In genomic region chr13:39376269-39376668, GRCm38 (mm10) we compare ENCODE assay signal across 26 mouse cellular contexts.
DNase-seq lines count a peak whose midpoint lies in the region; ATAC-seq and TF ChIP-seq lines count a peak whose summit lies in the region.
"Had no signal": no experiment of that assay in that cellular context is flagged by ENCODE, and none has a peak within 500 bp of the region (broad histone marks: within the 10 kb centered on the region; RNA-seq: fewer than 3 reads in every experiment).

No protein-coding gene starts in this region.

- H3K4me3 ChIP-seq in liver, adult 2 months (ENCODE audit: insufficient read depth, low read depth, low read length), result no peak overlapping the region
- H3K4me3 ChIP-seq in liver, postnatal 0 days (ENCODE audit: low read depth, low read length), result no peak overlapping the region
- no peak overlapping the region for H3K4me3 ChIP-seq in lung, postnatal 0 days (ENCODE audit: low read depth, low read length)
- H3K4me3 ChIP-seq in lung, adult 2 months (replicated peaks; ENCODE audit: extremely low read depth, low read depth, low read length), result no peak overlapping the region
- no peak overlapping the region for H3K4me3 ChIP-seq in limb, embryonic 10.5 days
- H3K4me3 ChIP-seq: embryonic facial prominence, embryonic 13.5 days; gastrocnemius, adult 2 months; hindbrain, embryonic 12.5 days; hindbrain, embryonic 15.5 days had no signal

- H3K9ac ChIP-seq in liver, adult 2 months (ENCODE audit: low read depth, low read length), result no peak overlapping the region
- no peak overlapping the region for H3K9ac ChIP-seq in liver, postnatal 0 days (replicated peaks)
- H3K9ac ChIP-seq in lung, postnatal 0 days (replicated peaks; ENCODE audit: low read depth), result no peak overlapping the region
- H3K9ac ChIP-seq: embryonic facial prominence, embryonic 13.5 days; forebrain, postnatal 0 days; hindbrain, embryonic 12.5 days; hindbrain, embryonic 15.5 days had no signal

- H3K4me1 ChIP-seq in liver, adult 2 months (ENCODE audit: control insufficient read depth, insufficient read depth, low read length), result no peaks in the 10 kb centered on the region; the same call in 1 of the 2 replicates
- H3K4me1 ChIP-seq in liver, postnatal 0 days (ENCODE audit: insufficient read depth), result no peaks in the 10 kb centered on the region
- no peaks in the 10 kb centered on the region for H3K4me1 ChIP-seq in lung, postnatal 0 days (ENCODE audit: insufficient read depth, low read depth, low read length)
- no peaks in the 10 kb centered on the region; the same call in 1 of the 2 replicates for H3K4me1 ChIP-seq in lung, adult 2 months (ENCODE audit: control insufficient read depth, insufficient read depth, low read length)
- H3K4me1 ChIP-seq in limb, embryonic 10.5 days, result peaks cover 11% of the 10 kb centered on the region
- H3K4me1 ChIP-seq: embryonic facial prominence, embryonic 13.5 days; hindbrain, embryonic 12.5 days; hindbrain, embryonic 15.5 days had no signal

- H3K79me2 ChIP-seq in liver, adult 2 months (ENCODE audit: control insufficient read depth, insufficient read depth, low read length), result no peaks in the 10 kb centered on the region

- no peak for ATAC-seq in liver, postnatal 0 days
- peak; percentile 32; the same call in 1 of the 2 replicates for ATAC-seq in lung, postnatal 0 days
- ATAC-seq: forebrain, embryonic 14.5 days; forebrain, postnatal 0 days; Patski had no signal

- no peaks in the 10 kb centered on the region for H3K27me3 ChIP-seq in liver, adult 2 months (ENCODE audit: control insufficient read depth, insufficient read depth, low read length)
- H3K27me3 ChIP-seq in liver, postnatal 0 days (ENCODE audit: insufficient read depth, low read length), result no peaks in the 10 kb centered on the region
- H3K27me3 ChIP-seq in lung, postnatal 0 days (replicated peaks; ENCODE audit: insufficient read depth, low read length), result no peaks in the 10 kb centered on the region
- no peaks in the 10 kb centered on the region for H3K27me3 ChIP-seq in limb, embryonic 10.5 days (ENCODE audit: low read depth, poor library complexity, severe bottlenecking)
- H3K27me3 ChIP-seq: CH12.LX; embryonic facial prominence, embryonic 13.5 days; hindbrain, embryonic 12.5 days; hindbrain, embryonic 15.5 days had no signal

- H3K27ac ChIP-seq in liver, adult 2 months (replicated peaks; ENCODE audit: insufficient read depth, low read depth, low read length), result no peak overlapping the region
- H3K27ac ChIP-seq in liver, postnatal 0 days (ENCODE audit: low read depth), result no peak overlapping the region
- H3K27ac ChIP-seq in lung, postnatal 0 days (ENCODE audit: low read length), result no peak overlapping the region
- peak overlapping the region; percentile 36; the same call in 1 of the 2 replicates for H3K27ac ChIP-seq in limb, embryonic 10.5 days
- H3K27ac ChIP-seq: embryonic facial prominence, embryonic 13.5 days; gastrocnemius, adult 2 months; hindbrain, embryonic 12.5 days; hindbrain, embryonic 15.5 days had no signal

- H3K36me3 ChIP-seq in liver, adult 2 months (ENCODE audit: control insufficient read depth, insufficient read depth, low read length), result no peaks in the 10 kb centered on the region
- no peaks in the 10 kb centered on the region for H3K36me3 ChIP-seq in liver, postnatal 0 days (replicated peaks; ENCODE audit: insufficient read depth, low read length)
- H3K36me3 ChIP-seq in lung, postnatal 0 days (ENCODE audit: insufficient read depth, low read length), result no peaks in the 10 kb centered on the region
- H3K36me3 ChIP-seq in limb, embryonic 10.5 days, result no peaks in the 10 kb centered on the region
- H3K36me3 ChIP-seq: embryonic facial prominence, embryonic 13.5 days; G1E; hindbrain, embryonic 12.5 days; hindbrain, embryonic 15.5 days had no signal

- no peak for TF ChIP-seq POLR2A in liver, adult 2 months (IDR thresholded peaks at IDR 0.05; ENCODE audit: extremely low read depth, insufficient read depth, low read length)
- no peak for TF ChIP-seq POLR2A in lung, adult 2 months (IDR thresholded peaks at IDR 0.05; ENCODE audit: borderline replicate concordance, extremely low read depth, low read depth, low read length)

- H3K9me3 ChIP-seq in liver, postnatal 0 days (ENCODE audit: low read length), result no peaks in the 10 kb centered on the region
- no peaks in the 10 kb centered on the region for H3K9me3 ChIP-seq in lung, postnatal 0 days (ENCODE audit: low read length)
- no peaks in the 10 kb centered on the region for H3K9me3 ChIP-seq in limb, embryonic 10.5 days (replicated peaks)
- H3K9me3 ChIP-seq: embryonic facial prominence, embryonic 13.5 days; hindbrain, embryonic 12.5 days; hindbrain, embryonic 15.5 days had no signal

- peak; percentile 62 for DNase-seq in liver, adult 2 months (ENCODE audit: extremely low read depth, low read depth, low spot score)
- DNase-seq in liver, postnatal 0 days, result no peak
- peak; percentile 53 for DNase-seq in lung, postnatal 0 days (ENCODE audit: low spot score)
- no peak for DNase-seq in lung, adult 2 months
- no peak for DNase-seq in limb, embryonic 10.5 days (ENCODE audit: low spot score)
- DNase-seq in lung, postnatal 25 days (ENCODE audit: low spot score), result peak; percentile 1
- no peak for DNase-seq in layer of hippocampus, adult 8-10 months (ENCODE audit: low spot score in 2 of 2)
- no peak for DNase-seq in layer of hippocampus, adult 18-20 months (ENCODE audit: low spot score in 2 of 2)
- DNase-seq: adrenal gland, postnatal 14 days; B cell, adult 2 months; cerebellum, adult 11 months; cerebellum, adult 2 months; cerebellum, adult 9-11 months; cerebellum, postnatal 25 days; forebrain, postnatal 0 days; gastrocnemius, adult 2 months; gastrocnemius, postnatal 14 days; heart, adult 11 months had no signal

- H3K4me2 ChIP-seq in liver, postnatal 0 days (ENCODE audit: low read depth, low read length), result no peak overlapping the region
- H3K4me2 ChIP-seq in lung, postnatal 0 days (replicated peaks; ENCODE audit: low read depth, low read length), result no peak overlapping the region
- H3K4me2 ChIP-seq: embryonic facial prominence, embryonic 13.5 days; heart, embryonic 11.5 days; hindbrain, embryonic 12.5 days; hindbrain, embryonic 15.5 days had no signal

- 17% methylated on average over 6 of the region's 6 CpGs for WGBS in liver, adult 2 months
- WGBS in liver, postnatal 0 days (ENCODE audit: insufficient replicate concordance), result 80% methylated on average over 6 of the region's 6 CpGs
- WGBS in lung, postnatal 0 days, result 47% methylated on average over 6 of the region's 6 CpGs
- 60% methylated on average over 6 of the region's 6 CpGs for WGBS in lung, adult 2 months
- WGBS in limb, embryonic 10.5 days, result 92% methylated on average over 6 of the region's 6 CpGs

- no peak for TF ChIP-seq EP300 in liver, postnatal 0 days (IDR thresholded peaks at IDR 0.05; ENCODE audit: low read depth)
- no peak for TF ChIP-seq EP300 in lung, postnatal 0 days (IDR thresholded peaks at IDR 0.05)

- TF ChIP-seq CTCF in liver, adult 2 months (IDR thresholded peaks at IDR 0.05; ENCODE audit: low read depth, low read length), result no peak
- no peak for TF ChIP-seq CTCF in liver, postnatal 0 days (IDR thresholded peaks at IDR 0.05; ENCODE audit: low read depth)
- no peak for TF ChIP-seq CTCF in lung, postnatal 0 days (IDR thresholded peaks at IDR 0.05)
- TF ChIP-seq CTCF in lung, adult 2 months (IDR thresholded peaks at IDR 0.05; ENCODE audit: insufficient read depth, low read length), result no peak

Comparison
In these comparisons a context has a peak if more than half of its experiments do, and no peak if none do; other contexts are left out.
1. DNase-seq: peak in liver, adult 2 months (single experiment), lung, postnatal 0 days (single experiment) and lung, postnatal 25 days (single experiment); none in liver, postnatal 0 days (single experiment), lung, adult 2 months (single experiment), limb, embryonic 10.5 days (single experiment), layer of hippocampus, adult 8-10 months (0 of 2) and layer of hippocampus, adult 18-20 months (0 of 2).